Mouse (Mus musculus): ENCODE measurements at regions not wholly inside any gene's neighbourhood (a gene's known extent, or its start where the extent isn't known, plus 50 kb on each side); places are given as distances from the start of the nearest gene placed in this dataset.

- TF ChIP-seq CTCF (IDR thresholded peaks at IDR 0.05; ENCODE audit: insufficient read depth, low read length) (no peak), POLR2A (IDR thresholded peaks at IDR 0.05; ENCODE audit: borderline replicate concordance, extremely low read depth, low read depth, low read length) (no peak)
Observed at GRCm38 (mm10) chr1:186257611-186258010, 140.5 kb upstream of the Lyplal1 start.

All from lung, adult 2 months (tissue).